Mouse (Mus musculus) brain, embryonic 14.5 days (tissue): Measurements from ENCODE around the gene Sh3d19.

ENCODE experiments used
- CTCF ChIP-seq: fragments of 200-500 bp; IDR thresholded peaks from 2 replicates; pipeline ENCODE4 v1.5.1; 2012; ENCODE audit warnings: inconsistent platforms, mild to moderate bottlenecking, moderate library complexity, borderline replicate concordance; ENCODE audit not compliant: insufficient read depth, insufficient read length; ENCODE audit errors: extremely low read depth
- POLR2A ChIP-seq: fragments of 200-500 bp; IDR thresholded peaks from 2 replicates; pipeline ENCODE4 v1.6.1; 2012; ENCODE audit warnings: mild to moderate bottlenecking, inconsistent platforms, borderline replicate concordance; ENCODE audit not compliant: poor library complexity, insufficient read depth, insufficient read length, severe bottlenecking; ENCODE audit errors: extremely low read depth

GRCm38 (mm10) chr3:86033455-86034090 lies 62.7 kb downstream of the Sh3d19 start:
- TF ChIP-seq CTCF (no peak), POLR2A (no peak)
